Comparison of ENCODE assay signal across 7 mouse cellular contexts in the genomic region with DNA sequence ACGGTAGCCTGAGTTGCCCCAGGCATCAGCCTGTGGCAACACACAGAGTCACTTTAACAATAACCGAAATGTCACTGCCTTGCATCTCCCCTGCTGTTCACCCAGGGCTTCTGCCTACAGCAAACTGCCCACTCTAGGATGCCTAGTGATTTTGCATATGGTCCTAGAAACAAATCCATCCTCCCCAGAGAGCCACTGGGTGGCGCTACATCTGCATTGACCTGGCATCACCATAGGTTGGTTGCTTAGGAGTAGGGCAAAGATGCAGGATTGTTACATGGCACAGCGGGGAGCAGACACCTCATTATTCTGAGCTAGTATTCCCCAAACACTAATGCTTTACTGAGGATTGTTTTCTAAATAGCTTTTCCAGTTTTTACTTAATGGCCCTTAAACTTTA.
DNase-seq lines count a peak whose midpoint lies in the region; ATAC-seq and TF ChIP-seq lines count a peak whose summit lies in the region.

No protein-coding gene starts in this region.

- TF ChIP-seq CTCF in G1E (IDR thresholded peaks at IDR 0.05; ENCODE audit: low read depth, low read length) = peak; percentile 18; the same call in 1 of the 2 replicates
- TF ChIP-seq CTCF in stomach, postnatal 0 days (IDR thresholded peaks at IDR 0.05; ENCODE audit: low read depth) = peak; percentile 73

- intact Hi-C loops in left cerebral cortex, postnatal 4 days (cut with DNase I) = no loop called here
- intact Hi-C loops in left cerebral cortex, postnatal 10 days (cut with DNase I) = loop anchor here (5.0 kb wide), 1 partner anchor 1885 kb away; no protein-coding TSS in a partner anchor

- peaks cover 37% of the 10 kb centered on the region for H3K4me1 ChIP-seq in G1E (ENCODE audit: insufficient read depth, low read depth, low read length)
- no peaks in the 10 kb centered on the region for H3K4me1 ChIP-seq in stomach, postnatal 0 days (replicated peaks; ENCODE audit: control insufficient read depth, insufficient read depth)
- no peaks in the 10 kb centered on the region for H3K4me1 ChIP-seq in intestine, embryonic 15.5 days (replicated peaks)

- TF ChIP-seq EP300 in stomach, postnatal 0 days (optimal IDR thresholded peaks at IDR 0.05) = no peak

- no peaks in the 10 kb centered on the region for H3K36me3 ChIP-seq in G1E (replicated peaks)
- H3K36me3 ChIP-seq in stomach, postnatal 0 days (ENCODE audit: control insufficient read depth, insufficient read depth, low read length) = no peaks in the 10 kb centered on the region
- H3K36me3 ChIP-seq in intestine, embryonic 15.5 days = no peaks in the 10 kb centered on the region

- H3K9ac ChIP-seq in stomach, postnatal 0 days (ENCODE audit: low read length) = no peak overlapping the region
- no peak overlapping the region for H3K9ac ChIP-seq in intestine, embryonic 15.5 days

- no peak overlapping the region for H3K4me3 ChIP-seq in G1E (ENCODE audit: low read depth, low read length)
- no peak overlapping the region for H3K4me3 ChIP-seq in stomach, postnatal 0 days (ENCODE audit: low read depth, low read length)
- no peak overlapping the region for H3K4me3 ChIP-seq in intestine, embryonic 15.5 days (replicated peaks)

- H3K27me3 ChIP-seq in G1E (ENCODE audit: insufficient read depth, low read length) = no peaks in the 10 kb centered on the region
- H3K27me3 ChIP-seq in stomach, postnatal 0 days (ENCODE audit: control insufficient read depth, insufficient read depth, low read length) = no peaks in the 10 kb centered on the region
- no peaks in the 10 kb centered on the region for H3K27me3 ChIP-seq in intestine, embryonic 15.5 days (replicated peaks)

- no peak overlapping the region for H3K4me2 ChIP-seq in stomach, postnatal 0 days (replicated peaks; ENCODE audit: low read depth)
- H3K4me2 ChIP-seq in intestine, embryonic 15.5 days (replicated peaks) = no peak overlapping the region

- ATAC-seq in G1E (ENCODE audit: extremely low read depth, insufficient number of reproducible peaks, low FRiP score, poor library complexity, severe bottlenecking) = no peak
- no peak for ATAC-seq in stomach, postnatal 0 days (ENCODE audit: low FRiP score, low TSS enrichment)
- no peak for ATAC-seq in intestine, embryonic 15.5 days

- WGBS in stomach, postnatal 0 days = 79% methylated on average over 4 of the region's 4 CpGs
- 76% methylated on average over 4 of the region's 4 CpGs for WGBS in intestine, embryonic 15.5 days

- no peaks in the 10 kb centered on the region for H3K9me3 ChIP-seq in G1E (replicated peaks)
- H3K9me3 ChIP-seq in stomach, postnatal 0 days (ENCODE audit: control insufficient read depth, low read length) = no peaks in the 10 kb centered on the region
- no peaks in the 10 kb centered on the region for H3K9me3 ChIP-seq in intestine, embryonic 15.5 days

- H3K27ac ChIP-seq in stomach, postnatal 0 days (replicated peaks) = no peak overlapping the region
- no peak overlapping the region for H3K27ac ChIP-seq in intestine, embryonic 15.5 days

- DNase-seq in left cerebral cortex, postnatal 4 days = peak; percentile 18
- DNase-seq in left cerebral cortex, postnatal 10 days (ENCODE audit: extremely low spot score in 1 of 2, low spot score in 2 of 2) = no peak
- no peak for DNase-seq in G1E (ENCODE audit: low spot score)
- peak; percentile 39 for DNase-seq in adrenal gland, postnatal 25 days
- peak; percentile 48 to 67 for DNase-seq in kidney, postnatal 25 days
- peak; percentile 58 for DNase-seq in stomach, postnatal 0 days (ENCODE audit: low spot score)

Comparison
In these comparisons a context has a peak if more than half of its experiments do, and no peak if none do; other contexts are left out.
1. DNase-seq: peak in left cerebral cortex, postnatal 4 days (single experiment), adrenal gland, postnatal 25 days (single experiment), kidney, postnatal 25 days (2 of 2) and stomach, postnatal 0 days (single experiment); none in left cerebral cortex, postnatal 10 days (0 of 2) and G1E (single experiment).